Mouse (Mus musculus): ENCODE results near the gene Enox1.
A peak's percentile ranks its signal among the peaks of the same experiment; 100 is the strongest.

The Enox1 gene

DNA sequence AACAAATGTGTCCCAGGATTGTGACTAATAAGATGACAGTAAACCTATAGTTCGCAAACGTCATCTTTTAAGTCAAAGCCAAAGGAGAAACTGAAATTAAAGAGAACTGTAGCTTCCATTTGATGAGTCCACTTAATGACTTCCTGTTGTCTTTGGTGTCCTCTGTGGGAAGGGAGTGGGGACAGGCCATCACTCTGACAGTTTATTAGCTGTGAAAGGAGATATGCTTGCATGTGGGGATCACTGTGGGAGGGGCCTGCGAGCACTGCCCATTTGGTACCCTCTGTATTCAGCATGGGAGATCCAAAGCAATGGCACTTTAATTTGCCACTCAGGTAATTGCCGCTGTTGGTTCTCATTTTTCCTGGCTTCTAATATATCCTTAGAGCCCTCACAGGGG lies 122.6 kb downstream of the Enox1 start:
- DNase-seq: no peak

DNA sequence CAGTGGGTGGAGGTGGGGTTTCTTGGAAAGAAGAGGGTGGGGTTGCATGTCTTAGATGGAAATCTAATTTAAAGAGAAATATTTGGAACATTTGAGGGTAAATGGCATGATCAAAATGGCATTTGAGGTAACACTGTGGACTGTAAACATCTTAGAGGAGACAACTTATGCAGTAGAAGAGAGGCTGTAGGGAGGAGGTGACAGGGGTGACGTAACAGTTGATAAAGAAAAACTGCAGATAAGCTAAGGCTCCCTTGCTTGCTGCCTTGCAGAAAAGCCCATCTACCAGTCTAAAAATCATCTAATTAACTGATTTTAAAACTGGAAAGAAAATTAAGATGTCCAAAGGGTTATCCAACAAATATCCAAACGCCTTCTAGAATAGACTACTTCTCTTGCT lies 123.9 kb downstream of the Enox1 start:
- DNase-seq: no peak

DNA sequence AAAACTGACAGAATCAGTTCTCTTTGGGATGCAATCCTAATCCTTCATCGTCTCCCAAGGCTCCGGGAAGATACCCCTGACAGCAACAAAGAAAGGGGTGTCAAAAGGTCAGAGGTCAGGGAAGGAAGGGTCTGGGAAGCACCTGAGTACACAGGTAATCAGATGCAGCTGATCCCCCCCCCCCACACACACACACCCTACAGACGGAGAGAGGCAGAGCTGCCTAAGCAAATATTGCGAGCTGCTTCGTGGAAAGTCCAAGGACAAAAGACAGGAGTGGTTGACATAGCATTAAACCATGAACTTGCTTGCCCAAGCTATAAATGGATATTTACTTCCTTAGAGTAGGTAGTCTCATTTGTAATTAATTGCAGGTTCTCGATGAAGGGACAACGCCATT lies 124.3 kb downstream of the Enox1 start:
- no peak for DNase-seq

DNA sequence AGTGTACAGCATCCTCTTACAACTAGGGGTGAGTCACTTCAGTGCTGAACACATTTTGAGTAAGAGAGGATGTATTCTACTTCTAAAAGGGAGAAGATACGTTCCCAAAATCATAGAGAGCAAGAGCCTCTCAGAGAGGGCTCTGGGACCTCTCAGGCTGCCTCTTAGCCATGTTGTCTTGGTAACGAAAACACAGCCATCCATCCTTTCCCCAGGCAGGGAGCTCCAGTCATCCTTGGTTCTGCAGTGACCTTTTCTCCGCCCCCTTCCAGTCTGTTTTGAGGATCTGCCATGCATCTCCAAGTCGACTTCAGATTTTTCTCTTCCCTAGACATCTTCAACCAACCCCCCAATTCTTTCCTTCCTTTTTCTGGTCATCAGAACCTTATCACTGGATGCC lies 127.4 kb downstream of the Enox1 start:
- no peak for DNase-seq

DNA sequence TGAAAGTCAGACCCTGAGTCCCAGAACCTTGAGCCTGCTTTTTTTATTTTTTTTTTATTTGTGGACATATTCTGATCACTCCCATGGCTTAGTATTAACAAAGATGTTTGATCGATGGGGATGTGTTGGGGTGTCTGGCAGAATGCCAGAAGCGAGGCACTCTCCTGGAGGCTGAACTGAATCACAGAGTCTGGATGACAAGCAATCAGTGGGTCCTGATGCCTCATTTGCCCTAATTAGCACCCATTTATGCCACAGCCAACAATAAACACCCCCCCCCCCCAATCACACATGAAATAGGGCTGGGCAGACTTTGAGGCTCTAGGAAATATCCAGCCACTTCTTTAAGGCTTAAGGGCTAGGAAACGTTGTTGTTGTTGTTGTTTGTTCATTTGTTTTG lies 128.9 kb downstream of the Enox1 start:
- no peak for DNase-seq

DNA sequence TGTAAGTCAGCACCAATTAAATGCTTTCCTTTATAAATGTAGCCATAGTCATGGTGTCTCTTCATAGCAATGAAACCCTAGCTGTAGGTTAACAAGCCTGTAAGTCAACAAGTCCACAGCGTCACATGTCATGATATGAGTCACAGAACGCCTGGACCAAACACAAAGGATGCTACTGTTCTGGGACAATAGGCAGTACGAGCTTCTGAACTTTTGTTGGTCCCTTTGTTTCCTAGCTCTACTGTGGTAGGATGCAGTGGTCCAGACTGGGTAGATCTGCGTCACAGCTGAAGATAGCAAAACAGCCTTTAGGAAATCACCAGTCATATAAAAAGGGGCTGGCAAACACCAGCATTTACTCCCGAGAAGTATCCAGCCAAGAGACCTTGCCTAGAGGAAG lies 135.2 kb downstream of the Enox1 start:
- DNase-seq: no peak

DNA sequence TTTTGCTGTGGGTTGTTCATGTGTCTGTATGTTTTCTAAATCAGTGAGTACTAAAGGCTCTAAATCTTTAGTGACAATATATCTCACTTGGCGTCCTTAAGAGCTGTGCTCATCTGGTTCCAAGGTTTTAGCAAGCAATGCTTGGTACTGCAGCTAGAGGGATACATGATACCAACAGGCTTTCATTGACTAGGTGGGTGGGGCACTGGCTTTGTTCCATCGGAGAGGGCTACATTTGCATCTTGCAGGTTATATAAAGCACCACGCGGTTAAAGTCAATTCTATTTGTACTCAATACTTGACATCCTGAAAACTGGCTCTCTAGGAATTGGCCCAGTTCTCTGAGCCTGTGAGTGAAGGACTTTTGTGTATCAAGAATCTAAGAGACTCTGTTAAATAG lies 140.5 kb downstream of the Enox1 start:
- no peak for DNase-seq

DNA sequence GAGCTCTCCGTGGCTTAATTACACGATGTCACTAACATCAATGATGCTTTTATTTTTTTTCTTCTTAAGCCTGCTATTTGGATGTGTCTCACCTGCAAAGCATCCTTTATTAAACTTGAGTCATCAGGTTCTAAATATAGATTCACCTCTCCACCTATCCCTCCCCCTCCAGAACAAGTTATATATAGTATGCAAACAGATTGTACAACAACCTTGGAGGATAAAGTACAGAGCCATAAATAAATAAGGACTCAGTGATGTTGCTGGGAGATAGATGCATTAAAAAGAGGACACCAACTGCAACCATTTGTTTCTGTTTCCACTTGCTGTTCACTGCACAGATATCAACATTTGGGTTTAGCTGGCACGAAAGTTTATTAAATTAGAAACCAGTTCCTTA lies 141.8 kb downstream of the Enox1 start:
- DNase-seq: no peak

DNA sequence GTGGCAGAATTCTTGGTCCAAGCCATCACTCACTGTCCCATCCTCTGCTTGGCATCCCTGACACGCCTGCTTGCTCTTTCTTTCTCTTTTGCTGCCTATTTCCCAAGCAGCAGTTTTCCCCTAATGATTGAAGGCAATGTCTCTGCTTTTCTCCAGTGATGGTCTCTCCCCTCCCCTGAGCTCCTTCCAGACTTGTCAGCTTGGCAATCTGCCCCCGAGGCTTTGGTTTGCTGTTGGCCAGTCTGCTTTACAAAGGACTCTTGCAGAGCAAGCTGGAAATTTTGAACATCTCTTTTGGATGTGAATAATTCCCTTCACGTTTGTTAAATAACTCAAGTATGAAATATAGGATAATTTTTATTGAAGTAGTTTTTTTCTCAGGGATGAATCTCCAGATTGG lies 153.0 kb downstream of the Enox1 start:
- peak; percentile 8 to 26 for DNase-seq

DNA sequence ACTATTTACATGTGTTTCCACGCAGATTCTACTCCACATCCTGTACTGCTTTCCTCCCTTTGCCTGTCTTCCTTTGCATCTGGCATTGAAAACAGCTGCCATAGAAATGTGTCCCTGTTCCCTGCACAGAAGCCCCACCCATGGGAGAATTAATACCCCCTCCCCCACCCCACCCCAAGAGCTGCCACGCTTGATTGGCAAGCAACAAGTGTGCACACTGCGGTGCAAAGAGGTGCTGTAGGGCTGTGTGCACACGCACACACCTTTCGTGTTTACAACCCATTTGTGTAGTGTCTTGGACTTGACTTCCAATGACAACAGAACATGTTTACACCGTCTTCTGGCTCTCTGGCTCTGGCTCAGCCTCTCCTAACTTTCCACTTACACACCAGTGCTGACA lies 154.9 kb downstream of the Enox1 start:
- DNase-seq: no peak

DNA sequence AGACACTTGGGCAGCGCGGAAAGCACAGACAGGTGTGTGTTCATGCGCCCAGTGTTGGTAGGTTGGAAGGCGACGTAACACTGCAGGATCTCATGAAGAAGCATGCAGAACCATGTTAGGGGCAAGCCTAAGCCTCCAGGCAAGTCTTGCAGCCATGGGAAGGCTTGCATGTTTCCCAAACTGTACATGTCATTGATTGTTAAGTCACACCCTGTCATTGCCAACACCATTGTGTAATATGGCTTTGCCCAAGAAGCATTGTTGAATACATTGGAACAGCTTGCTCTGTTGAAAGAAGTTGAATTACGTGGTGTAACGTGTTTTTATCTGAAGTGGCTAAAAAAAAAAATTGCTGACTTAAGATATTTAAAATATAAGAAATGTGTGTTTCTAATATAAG lies 162.8 kb downstream of the Enox1 start:
- DNase-seq: no peak

DNA sequence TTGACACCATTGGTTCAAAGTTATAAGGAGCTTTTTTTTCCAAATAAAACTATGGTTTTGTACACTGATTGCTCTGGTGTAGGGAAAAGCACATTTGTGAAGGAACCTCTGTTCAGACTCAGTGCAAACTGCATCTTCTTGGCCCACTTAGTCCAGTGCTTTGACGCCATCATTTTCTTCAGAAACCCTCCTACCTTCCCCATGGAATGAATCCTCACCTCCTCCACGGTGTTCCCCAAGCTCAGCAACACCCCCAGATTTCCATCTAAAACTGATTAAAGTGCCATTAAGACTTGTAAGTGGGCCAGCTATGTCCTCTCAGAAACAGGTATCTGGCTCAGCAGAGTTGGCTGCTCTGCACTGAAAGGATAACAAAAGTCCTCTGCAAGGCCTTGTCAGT lies 167.8 kb downstream of the Enox1 start:
- DNase-seq: no peak

DNA sequence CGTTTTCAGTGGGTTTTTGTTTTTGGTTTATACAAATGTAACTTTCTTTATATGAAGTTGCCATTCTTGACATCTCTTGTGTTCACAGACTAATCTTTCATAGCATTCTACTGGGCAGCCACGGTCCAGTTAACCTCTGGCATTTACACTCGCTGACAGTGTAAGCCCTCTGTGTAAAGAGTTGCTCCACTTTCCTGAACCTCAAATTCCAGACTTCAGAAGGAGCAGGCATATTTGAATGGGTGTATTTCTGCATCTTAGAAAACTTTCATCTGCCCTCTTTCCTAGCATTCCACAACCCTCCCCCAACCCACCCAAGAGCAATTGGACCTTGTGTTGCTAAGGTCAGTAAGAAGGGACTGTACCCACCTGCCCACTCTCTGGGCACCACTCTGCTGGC lies 171.1 kb downstream of the Enox1 start:
- no peak for DNase-seq

DNA sequence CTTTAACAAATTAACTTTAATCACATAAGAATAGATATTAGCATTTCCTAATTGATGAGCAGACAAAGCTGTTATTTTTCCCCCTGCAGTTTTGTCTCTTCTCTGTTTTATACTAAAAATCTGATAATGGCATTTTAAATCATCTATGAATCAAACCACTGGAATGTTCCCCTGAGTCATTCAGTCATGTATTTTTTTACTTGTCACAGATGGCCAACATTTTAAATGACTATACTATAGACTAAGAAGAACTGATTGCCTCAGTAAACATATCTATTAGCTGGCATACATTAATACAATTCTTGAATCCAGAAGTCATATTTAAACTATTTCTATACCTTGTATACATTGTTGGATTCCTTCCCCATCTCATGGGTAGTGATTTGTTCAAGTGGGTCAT lies 173.2 kb downstream of the Enox1 start:
- no peak for DNase-seq

DNA sequence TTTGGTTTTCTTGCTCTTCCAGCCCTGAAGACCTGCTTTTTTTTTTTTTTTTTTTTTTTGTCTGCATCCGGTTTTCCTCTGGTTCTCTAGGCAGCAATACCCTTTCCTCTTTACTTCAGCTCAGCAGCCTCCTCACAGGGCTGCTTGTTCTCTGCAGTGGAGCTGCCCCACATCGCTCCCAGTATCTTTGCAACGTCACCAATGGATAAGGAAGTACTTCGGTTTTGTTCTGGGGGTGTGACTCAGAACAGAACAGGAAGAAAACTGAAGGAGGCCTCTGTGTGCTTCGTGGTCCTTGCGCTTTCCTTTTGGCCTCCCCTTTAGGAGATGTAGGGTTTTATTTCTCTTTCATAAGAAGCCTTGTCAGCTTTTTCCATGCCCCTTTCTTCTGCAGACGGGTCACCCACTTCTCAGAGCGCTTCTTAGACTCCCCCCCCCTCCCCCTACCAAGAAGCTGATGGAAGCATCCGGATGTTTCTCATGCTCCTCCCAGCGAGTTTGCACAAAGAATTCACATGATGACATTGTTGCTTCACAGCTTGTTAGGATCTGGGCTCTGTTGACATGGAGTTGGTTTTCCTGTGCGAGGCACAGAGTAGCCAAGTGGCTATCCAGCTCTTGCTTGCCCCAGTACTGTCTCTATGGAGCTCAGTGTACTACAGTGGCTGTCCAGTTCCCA lies 187.2 kb downstream of the Enox1 start:
- peak; percentile 20 to 34 for DNase-seq

DNA sequence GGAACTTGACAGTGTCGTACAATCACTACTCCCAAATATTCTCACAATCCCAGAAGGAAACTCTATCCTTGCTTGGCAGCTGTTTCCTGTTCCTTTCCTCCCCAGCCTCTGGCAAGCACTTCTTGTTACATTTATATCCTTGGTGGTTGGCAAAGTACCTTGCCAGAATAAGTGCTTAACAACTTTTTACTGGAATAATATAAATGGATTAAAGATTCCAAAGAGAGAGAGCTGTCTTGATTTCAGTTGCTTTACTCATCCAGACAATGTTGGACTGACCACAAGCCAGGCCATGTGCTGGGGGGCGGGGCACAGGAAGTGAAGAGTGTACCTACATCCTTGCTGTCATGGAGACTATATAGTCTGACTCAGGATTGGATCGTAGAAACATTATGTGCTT lies 189.7 kb downstream of the Enox1 start:
- DNase-seq: no peak

DNA sequence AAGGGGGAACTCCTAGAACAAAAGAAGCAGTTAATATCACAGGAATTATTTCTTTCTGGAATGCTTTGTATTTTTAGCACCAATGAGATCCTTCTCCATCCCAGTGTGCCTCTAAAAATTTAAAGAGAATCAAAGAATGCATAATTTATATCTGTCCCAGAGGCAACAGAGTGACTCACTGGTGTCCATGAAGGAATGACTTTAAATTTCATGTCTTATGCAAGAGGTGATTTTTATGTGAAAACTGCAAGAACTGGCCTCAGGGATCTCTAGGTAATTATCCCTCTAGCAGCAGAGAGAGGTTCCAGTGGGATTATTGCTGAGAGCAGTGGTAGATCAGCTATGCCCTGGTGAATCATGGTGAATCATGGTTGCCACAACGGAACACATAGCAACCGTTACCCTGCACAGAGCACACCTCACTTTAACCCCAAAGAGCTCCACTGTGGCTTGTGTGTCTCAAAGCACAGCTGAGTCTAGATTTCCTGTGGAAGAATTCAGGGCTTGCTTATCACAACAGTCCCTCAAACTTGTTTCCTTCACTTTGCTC lies 195.3 kb downstream of the Enox1 start:
- no peak for DNase-seq

DNA sequence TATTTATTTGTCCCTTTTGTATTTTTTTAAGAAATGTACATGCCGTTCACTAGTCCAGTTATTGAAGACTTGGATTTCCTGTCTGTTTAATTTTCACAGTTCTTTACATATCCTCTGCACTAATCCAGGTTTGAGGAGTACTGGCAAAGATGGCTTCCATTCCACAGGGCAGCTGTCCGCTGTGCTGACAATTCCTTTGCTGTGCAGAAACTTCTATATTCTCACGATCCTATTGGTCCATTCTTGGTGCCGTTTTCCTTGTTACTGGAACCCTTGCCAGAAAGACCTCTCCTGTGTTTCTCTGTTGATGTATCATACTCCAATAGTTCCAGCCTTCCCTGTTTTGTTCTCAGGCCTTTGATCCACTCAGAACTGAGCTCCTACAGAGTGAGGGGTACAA lies 206.1 kb downstream of the Enox1 start:
- no peak for DNase-seq

DNA sequence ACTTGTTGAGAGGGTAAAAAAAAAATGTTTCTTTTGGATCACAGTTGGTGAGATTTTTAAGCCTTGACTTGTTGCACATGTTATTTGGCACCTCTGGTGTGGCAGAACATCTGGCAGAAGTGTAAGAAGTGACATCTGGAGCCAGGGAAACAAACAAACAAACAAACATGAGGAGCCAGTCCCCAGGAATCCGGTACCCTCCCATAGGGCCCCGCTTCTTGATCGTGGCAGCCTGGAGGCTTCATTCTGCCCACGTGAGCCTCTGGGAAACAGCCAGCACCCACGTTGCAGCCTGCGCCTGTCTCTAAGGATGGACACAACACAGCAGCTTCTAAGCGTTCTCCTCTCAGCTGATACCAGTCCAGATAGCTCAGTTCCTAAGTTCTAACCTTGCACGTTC lies 211.8 kb downstream of the Enox1 start:
- no peak for DNase-seq

DNA sequence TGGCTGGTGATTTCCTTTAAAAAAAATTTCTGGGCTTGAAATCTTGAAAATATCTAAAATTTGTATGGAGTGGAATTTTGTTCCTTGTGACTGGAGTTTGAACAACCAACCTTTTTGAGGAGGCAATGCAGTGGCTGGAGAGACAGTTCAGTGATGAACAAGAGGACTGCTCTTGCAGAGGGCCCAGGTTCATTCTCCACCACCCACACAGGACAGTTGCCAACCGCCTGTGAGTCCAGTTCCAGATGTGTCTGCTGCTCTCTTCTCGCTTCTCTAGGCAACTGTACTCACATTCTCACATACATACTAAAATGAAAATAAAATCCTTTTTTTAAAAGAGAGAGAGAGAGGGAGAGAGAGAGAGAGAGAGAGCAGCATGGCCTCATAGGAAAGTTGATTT lies 212.5 kb downstream of the Enox1 start:
- no peak for DNase-seq

DNA sequence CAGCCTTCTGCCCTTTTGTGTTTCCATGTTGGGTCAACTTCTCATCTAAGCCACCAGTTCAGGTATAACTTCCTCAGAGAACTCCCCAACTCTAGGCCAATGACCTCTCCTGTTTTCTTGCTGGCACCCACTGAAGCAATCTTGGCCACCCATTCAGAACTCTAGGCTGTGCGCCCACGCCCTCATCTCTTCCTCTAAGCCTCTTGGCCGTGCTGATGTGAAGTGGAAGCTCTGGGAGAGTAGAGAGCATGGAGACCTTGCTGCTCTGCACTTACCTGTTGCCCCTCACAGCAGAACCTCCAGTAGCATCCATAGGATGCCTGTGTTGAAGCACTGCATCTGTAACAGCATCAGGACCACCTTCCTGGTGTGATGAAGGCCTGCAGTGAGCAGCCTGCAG lies 214.0 kb downstream of the Enox1 start:
- no peak for DNase-seq

DNA sequence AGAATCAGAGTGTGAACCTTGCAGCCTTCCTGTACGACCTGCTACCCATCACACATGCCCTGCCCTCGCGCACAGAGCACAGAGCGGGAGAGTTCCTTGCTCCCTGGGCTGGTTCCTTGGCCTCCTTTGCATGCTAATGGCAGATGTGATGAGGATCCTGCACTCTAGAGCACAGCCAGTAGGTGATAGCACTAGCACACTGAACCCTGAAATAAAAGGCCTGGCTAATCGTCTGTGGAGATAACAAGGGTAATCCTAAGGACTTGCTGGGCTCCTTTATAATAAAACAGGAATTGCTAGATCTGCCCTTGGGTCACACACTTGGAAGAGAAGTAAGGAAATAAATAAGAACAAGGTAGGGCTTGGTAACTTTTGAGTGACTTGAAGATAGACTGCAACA lies 215.4 kb downstream of the Enox1 start:
- no peak for DNase-seq

DNA sequence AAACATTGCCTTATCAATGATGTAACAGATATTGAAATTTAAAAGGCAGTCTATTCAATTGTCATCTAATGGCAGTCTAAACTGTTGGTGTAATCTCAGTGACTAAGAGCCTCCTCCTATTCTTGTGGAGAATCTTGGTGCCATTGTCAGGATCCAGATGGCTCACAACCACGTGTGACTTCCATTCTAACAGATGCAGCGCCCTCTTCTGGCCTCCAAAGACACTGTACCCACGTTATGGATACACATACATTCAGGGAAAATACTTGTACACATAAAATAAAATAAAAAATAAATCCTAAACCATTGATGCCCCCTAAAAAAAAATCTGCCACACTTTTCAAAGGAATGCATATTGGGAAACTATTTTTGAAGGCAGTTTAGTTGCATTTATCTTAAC lies 216.6 kb downstream of the Enox1 start:
- DNase-seq: no peak

DNA sequence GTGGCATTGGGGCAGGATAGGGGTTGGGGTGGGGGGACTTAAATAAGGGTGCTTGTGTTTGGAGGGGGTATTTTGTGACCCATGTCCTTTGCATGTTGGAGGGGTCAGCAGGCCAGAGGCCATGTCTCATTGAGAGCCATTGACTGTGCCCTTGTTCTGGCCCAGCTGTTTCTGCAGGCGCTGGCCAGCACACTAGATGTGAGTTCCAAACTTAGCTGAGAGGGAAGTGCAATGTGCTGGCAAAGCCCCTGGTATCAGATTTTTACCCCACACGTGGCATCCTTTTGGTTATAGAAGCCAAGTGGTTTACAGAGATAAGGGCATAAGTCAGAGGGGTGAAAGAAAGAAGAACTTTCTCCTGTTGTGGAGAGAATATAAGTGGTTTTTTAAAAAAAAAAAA lies 218.5 kb downstream of the Enox1 start:
- no peak for DNase-seq

DNA sequence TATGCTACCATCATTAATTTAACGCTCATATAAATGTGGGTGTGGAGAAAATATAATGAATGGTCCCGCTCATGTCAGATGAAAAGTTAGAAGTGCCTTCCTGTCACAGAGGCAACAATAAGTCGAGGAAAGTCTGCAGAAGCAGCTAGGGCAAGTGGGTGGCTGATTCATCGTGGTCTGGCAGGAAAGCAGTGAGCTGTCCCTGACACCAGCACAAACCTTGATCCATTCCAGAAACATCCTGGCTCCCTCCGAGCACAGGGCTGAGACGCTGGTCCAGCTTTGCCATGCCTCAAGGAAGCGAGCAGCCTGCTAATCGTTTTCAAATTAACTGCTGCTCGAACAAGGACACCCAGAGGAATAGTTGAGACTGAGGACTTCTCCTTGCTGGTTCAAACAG lies 219.1 kb downstream of the Enox1 start:
- no peak for DNase-seq

DNA sequence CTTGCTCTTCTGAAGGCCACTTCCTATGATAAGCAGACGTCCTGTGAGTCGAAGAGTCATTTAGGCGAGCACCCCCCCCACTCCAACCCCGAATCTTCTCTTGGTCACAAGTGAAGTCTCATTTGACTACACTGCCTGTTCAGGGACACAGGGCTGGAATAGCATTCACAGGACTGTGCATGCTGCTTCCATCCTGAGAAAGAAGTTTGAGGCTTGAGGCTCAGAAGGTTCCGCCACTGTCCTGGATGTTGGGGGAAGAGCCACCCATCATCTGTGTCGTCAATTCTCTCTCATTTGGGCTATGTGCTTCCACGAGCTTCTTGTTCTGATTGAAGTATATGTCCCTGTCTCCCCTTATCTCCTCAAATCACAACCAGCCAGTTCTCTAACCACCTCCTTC lies 220.2 kb downstream of the Enox1 start:
- no peak for DNase-seq

Measured in lung, postnatal 4 days (tissue).